Mouse (Mus musculus) midbrain, embryonic 10.5 days (tissue): ENCODE results near the gene Foxred2. TPM values are rescaled to one million over a fixed set of nuclear protein-coding genes. Genes with fewer than 3 reads are reported as not detected.

Source experiments
- polyA plus RNA-seq: library from polyadenylated mRNA; unstranded; fragments of >200 nt; fragmentation: Nextera tagmentation; extraction: Ambion mirVana; gene quantifications from 2 replicates; pipeline ENCODE4 v1.2.1, GENCODE M21; 2016

The Foxred2 gene
- polyA plus RNA-seq, 1 experiment from 2014 or later = 6.4 TPM

Other genes starting within 250 kb of the Foxred2 start
- not detected in 2 replicates for gene Apol9b, start 227.7 kb downstream of the Foxred2 start, polyA plus RNA-seq
- gene Apol8, start 199.7 kb downstream of the Foxred2 start, polyA plus RNA-seq = 0.07 and 0.12 TPM in 2 replicates
- gene Myh9, start 114.5 kb downstream of the Foxred2 start, polyA plus RNA-seq = 29.0 and 29.4 TPM in 2 replicates
- 285 and 291 TPM in 2 replicates for gene Txn2, start 27.7 kb downstream of the Foxred2 start, polyA plus RNA-seq
- 240 and 263 TPM in 2 replicates for gene Eif3d, start 14.1 kb upstream of the Foxred2 start, polyA plus RNA-seq
- gene Cacng2, start 163.3 kb upstream of the Foxred2 start, polyA plus RNA-seq = 0.22 and 0.60 TPM in 2 replicates
- gene Ift27, start 217.4 kb upstream of the Foxred2 start, polyA plus RNA-seq = 172 and 181 TPM in 2 replicates
- gene Pvalb, start 249.7 kb upstream of the Foxred2 start, polyA plus RNA-seq = 0.12 TPM in 1 of 2 replicates, not detected in the other